Mouse (Mus musculus): Measurements from ENCODE around the gene Celsr1. TPM values are rescaled to one million over a fixed set of nuclear protein-coding genes. Genes with fewer than 3 reads are reported as not detected.

The Celsr1 gene
- polyA plus RNA-seq, 1 experiment = 40.0 TPM

GRCm38 (mm10) chr15:85987896-85988295, 45.7 kb downstream of the Celsr1 start:
- DNase-seq = no peak
- H3K27me3 ChIP-seq (ENCODE audit: control insufficient read depth, insufficient read depth, low read length) = no peaks in the 10 kb centered on the region
- H3K27ac ChIP-seq (ENCODE audit: control insufficient read depth, insufficient read depth, low read length) = no peak overlapping the region
- H3K36me3 ChIP-seq (ENCODE audit: control insufficient read depth, insufficient read depth, low read length) = no peaks in the 10 kb centered on the region
- peaks cover 25% of the 10 kb centered on the region for H3K4me1 ChIP-seq (replicated peaks; ENCODE audit: control insufficient read depth, insufficient read depth, low read length)
- 89% methylated on average over 5 of the region's 5 CpGs for WGBS
- no peak overlapping the region for H3K4me3 ChIP-seq (ENCODE audit: control insufficient read depth, insufficient read depth, low read length)
- TF ChIP-seq CTCF (IDR thresholded peaks at IDR 0.05; ENCODE audit: borderline replicate concordance, control insufficient read depth, extremely low read depth, insufficient read depth, low read length, poor library complexity) (no peak), POLR2A (IDR thresholded peaks at IDR 0.05; ENCODE audit: control insufficient read depth, extremely low read depth, insufficient read depth, low read length, poor library complexity) (no peak)

GRCm38 (mm10) chr15:85986170-85986569, 47.4 kb downstream of the Celsr1 start:
- H3K36me3 ChIP-seq (ENCODE audit: control insufficient read depth, insufficient read depth, low read length) = no peaks in the 10 kb centered on the region
- 96% methylated on average over 4 of the region's 4 CpGs for WGBS
- peaks cover 30% of the 10 kb centered on the region for H3K4me1 ChIP-seq (replicated peaks; ENCODE audit: control insufficient read depth, insufficient read depth, low read length)
- DNase-seq = no peak
- TF ChIP-seq POLR2A (IDR thresholded peaks at IDR 0.05; ENCODE audit: control insufficient read depth, extremely low read depth, insufficient read depth, low read length, poor library complexity) = no peak
- no peak for TF ChIP-seq CTCF (IDR thresholded peaks at IDR 0.05; ENCODE audit: borderline replicate concordance, control insufficient read depth, extremely low read depth, insufficient read depth, low read length, poor library complexity)
- H3K27ac ChIP-seq (ENCODE audit: control insufficient read depth, insufficient read depth, low read length) = no peak overlapping the region
- H3K27me3 ChIP-seq (ENCODE audit: control insufficient read depth, insufficient read depth, low read length) = no peaks in the 10 kb centered on the region
- no peak overlapping the region for H3K4me3 ChIP-seq (ENCODE audit: control insufficient read depth, insufficient read depth, low read length)

- no peak overlapping the region for H3K4me3 ChIP-seq (ENCODE audit: control insufficient read depth, insufficient read depth, low read length)
- TF ChIP-seq POLR2A (IDR thresholded peaks at IDR 0.05; ENCODE audit: control insufficient read depth, extremely low read depth, insufficient read depth, low read length, poor library complexity) (no peak), CTCF (IDR thresholded peaks at IDR 0.05; ENCODE audit: borderline replicate concordance, control insufficient read depth, extremely low read depth, insufficient read depth, low read length, poor library complexity) (no peak)
- H3K27me3 ChIP-seq (ENCODE audit: control insufficient read depth, insufficient read depth, low read length) = no peaks in the 10 kb centered on the region
- 91% methylated on average over 4 of the region's 4 CpGs for WGBS
- no peaks in the 10 kb centered on the region for H3K36me3 ChIP-seq (ENCODE audit: control insufficient read depth, insufficient read depth, low read length)
- DNase-seq = no peak
- peaks cover 25% of the 10 kb centered on the region for H3K4me1 ChIP-seq (replicated peaks; ENCODE audit: control insufficient read depth, insufficient read depth, low read length)
- no peak overlapping the region for H3K27ac ChIP-seq (ENCODE audit: control insufficient read depth, insufficient read depth, low read length)
These were observed 48.0 kb downstream of the Celsr1 start for GRCm38 (mm10) chr15:85985601-85986000.

GRCm38 (mm10) chr15:85983131-85983530, 50.4 kb downstream of the Celsr1 start:
- WGBS = 12% methylated on average over 7 of the region's 7 CpGs
- Histone ChIP-seq H3K36me3 (ENCODE audit: control insufficient read depth, insufficient read depth, low read length) (no peaks in the 10 kb centered on the region), H3K27me3 (ENCODE audit: control insufficient read depth, insufficient read depth, low read length) (no peaks in the 10 kb centered on the region), H3K4me1 (replicated peaks; ENCODE audit: control insufficient read depth, insufficient read depth, low read length) (peaks cover 24% of the 10 kb centered on the region), H3K4me3 (ENCODE audit: control insufficient read depth, insufficient read depth, low read length) (no peak overlapping the region), H3K27ac (ENCODE audit: control insufficient read depth, insufficient read depth, low read length) (no peak overlapping the region)
- TF ChIP-seq CTCF (IDR thresholded peaks at IDR 0.05; ENCODE audit: borderline replicate concordance, control insufficient read depth, extremely low read depth, insufficient read depth, low read length, poor library complexity) (0 out of 2 replicates have a peak, but pooled peaks have one; percentile 30), POLR2A (IDR thresholded peaks at IDR 0.05; ENCODE audit: control insufficient read depth, extremely low read depth, insufficient read depth, low read length, poor library complexity) (0 out of 2 replicates have a peak, but pooled peaks have one; percentile 18)
- DNase-seq = peak; percentile 42

- no peak for DNase-seq
- 5% methylated on average over 3 of the region's 3 CpGs for WGBS
- Histone ChIP-seq H3K36me3 (ENCODE audit: control insufficient read depth, insufficient read depth, low read length) (no peaks in the 10 kb centered on the region), H3K27me3 (ENCODE audit: control insufficient read depth, insufficient read depth, low read length) (no peaks in the 10 kb centered on the region), H3K27ac (ENCODE audit: control insufficient read depth, insufficient read depth, low read length) (no peak overlapping the region), H3K4me3 (ENCODE audit: control insufficient read depth, insufficient read depth, low read length) (no peak overlapping the region), H3K4me1 (replicated peaks; ENCODE audit: control insufficient read depth, insufficient read depth, low read length) (peaks cover 24% of the 10 kb centered on the region)
- TF ChIP-seq CTCF (IDR thresholded peaks at IDR 0.05; ENCODE audit: borderline replicate concordance, control insufficient read depth, extremely low read depth, insufficient read depth, low read length, poor library complexity) = no peak
- TF ChIP-seq POLR2A (IDR thresholded peaks at IDR 0.05; ENCODE audit: control insufficient read depth, extremely low read depth, insufficient read depth, low read length, poor library complexity) = no peak
These were observed 51.2 kb downstream of the Celsr1 start for GRCm38 (mm10) chr15:85982416-85982775.

- WGBS = 2% methylated on average over 11 of the region's 11 CpGs
- Histone ChIP-seq H3K4me3 (ENCODE audit: control insufficient read depth, insufficient read depth, low read length) (no peak overlapping the region), H3K27ac (ENCODE audit: control insufficient read depth, insufficient read depth, low read length) (peak overlapping the region; percentile 89), H3K36me3 (ENCODE audit: control insufficient read depth, insufficient read depth, low read length) (no peaks in the 10 kb centered on the region), H3K4me1 (replicated peaks; ENCODE audit: control insufficient read depth, insufficient read depth, low read length) (peaks cover 30% of the 10 kb centered on the region), H3K27me3 (ENCODE audit: control insufficient read depth, insufficient read depth, low read length) (no peaks in the 10 kb centered on the region)
- TF ChIP-seq POLR2A (IDR thresholded peaks at IDR 0.05; ENCODE audit: control insufficient read depth, extremely low read depth, insufficient read depth, low read length, poor library complexity) = peak; percentile 62
- no peak for TF ChIP-seq CTCF (IDR thresholded peaks at IDR 0.05; ENCODE audit: borderline replicate concordance, control insufficient read depth, extremely low read depth, insufficient read depth, low read length, poor library complexity)
- peak; percentile 87 for DNase-seq
These were observed 51.7 kb downstream of the Celsr1 start for GRCm38 (mm10) chr15:85981768-85982415.
